Mouse (Mus musculus) skeletal muscle tissue, adult 2 months (tissue): ENCODE measurements around the gene Sycn.
A peak's percentile ranks its signal among the peaks of the same experiment; 100 is the strongest.
"Not testable (repeated sequence)": the region's sequence is repeated elsewhere in the genome, so short reads cannot be mapped to it uniquely, and the experiment has no call there.

Experiments
- DNase-seq: peaks from one replicate; pipeline ENCODE4 v3.0.0-alpha.2; 2012; ENCODE audit warnings: low read depth, low spot score

The Sycn gene

DNA sequence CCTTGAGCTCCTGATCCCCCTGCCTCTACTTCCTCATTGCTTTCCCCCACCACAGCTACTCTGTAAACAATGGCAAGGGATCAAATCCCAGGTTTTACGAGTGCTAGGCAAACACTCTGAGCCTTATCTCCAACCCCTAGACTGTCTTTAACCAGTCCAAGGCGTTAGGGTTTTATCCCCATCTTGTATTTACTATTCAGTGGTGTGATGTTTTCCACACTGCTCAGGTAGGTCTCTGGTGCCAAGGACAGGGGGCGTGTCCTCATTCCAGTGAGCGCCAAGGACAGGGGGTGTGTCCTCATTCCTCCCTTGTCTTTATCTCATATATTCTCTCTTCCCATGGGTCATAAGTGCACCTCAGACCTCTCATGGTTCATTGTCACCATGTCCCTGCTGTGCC, at the start of gene Sycn:
Sycn (plus strand) TSS at position 360 of the 400 bp plus-strand sequence.
- no peak for DNase-seq

DNA sequence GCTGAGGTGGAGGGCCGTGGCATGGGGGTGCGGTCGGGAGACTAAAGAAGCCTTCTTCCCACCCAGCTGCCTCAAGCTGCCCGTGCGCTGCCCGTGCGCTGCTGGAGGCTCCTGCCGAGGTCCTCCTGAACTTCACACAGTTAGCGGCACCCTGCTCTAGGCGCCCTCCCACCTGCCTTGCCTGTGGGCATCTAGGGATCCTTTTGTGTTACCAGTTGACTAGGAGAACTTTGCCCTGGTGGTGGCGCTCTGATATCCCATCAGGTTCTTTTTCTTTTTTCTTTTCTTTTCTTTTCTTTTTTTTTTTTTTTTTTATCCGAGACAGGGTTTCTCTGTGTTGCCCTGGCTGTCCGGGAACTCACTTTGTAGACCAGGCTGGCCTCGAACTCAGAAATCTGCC, 49.8 kb upstream of the Sycn start:
- no peak for DNase-seq

DNA sequence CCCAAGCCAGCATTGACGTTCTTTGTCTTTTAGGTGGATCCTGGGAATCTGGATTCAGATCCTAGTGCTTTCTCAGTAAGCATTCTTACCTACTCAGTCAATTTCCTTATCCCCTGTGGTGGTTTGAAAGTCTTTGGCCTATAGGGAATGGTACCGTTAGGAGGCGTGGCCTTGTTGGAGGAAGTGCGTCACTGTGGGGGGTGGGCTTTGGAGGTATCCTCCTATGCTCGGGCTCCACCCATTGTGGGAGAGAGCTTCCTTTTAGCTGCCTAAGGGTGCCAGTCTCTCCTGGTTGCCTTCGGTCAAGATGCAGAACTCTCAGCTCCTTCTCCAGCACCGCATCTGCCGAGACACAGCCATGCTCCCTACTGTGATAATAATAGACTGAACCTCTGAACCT, 48.4 kb upstream of the Sycn start:
- no peak for DNase-seq

DNA sequence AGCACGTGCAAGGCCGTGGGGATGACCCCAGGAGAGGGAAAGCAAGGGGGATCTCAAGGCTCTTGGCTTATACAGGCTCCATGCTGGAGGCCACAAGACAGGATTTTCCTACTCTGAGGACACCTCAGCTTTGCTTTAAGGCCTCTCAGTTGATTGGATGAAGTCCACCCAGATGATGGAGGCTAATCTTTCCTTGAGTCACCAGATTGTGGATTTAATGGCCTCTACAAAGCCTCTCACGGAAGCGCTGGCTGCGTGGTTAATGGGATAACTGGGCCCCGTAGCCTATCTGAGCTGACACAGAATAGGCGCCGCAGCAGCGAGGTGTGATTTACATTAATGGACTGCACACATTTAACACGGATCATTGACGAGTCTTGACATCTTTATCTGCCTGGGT, 45.3 kb upstream of the Sycn start:
- DNase-seq: no peak

DNA sequence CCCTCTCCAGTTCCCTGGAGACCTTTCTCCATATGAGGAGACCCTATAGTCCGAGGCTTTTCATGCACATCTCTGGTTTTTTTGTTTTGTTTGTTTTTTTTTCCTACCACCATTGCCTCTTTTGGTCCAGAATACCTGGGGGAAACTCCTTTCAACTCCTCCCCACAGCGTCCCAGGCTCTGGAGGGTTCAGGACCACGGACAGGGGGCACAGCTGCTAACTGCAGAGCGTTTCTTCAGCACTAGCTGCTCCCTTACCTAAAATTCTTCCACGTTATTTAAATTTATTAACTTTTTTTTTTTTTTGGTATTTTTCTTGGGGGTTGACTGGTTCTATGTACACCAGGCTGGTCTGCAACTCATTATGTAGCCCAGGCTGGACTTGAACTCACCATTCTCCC, 35.1 kb upstream of the Sycn start:
- no peak for DNase-seq

DNA sequence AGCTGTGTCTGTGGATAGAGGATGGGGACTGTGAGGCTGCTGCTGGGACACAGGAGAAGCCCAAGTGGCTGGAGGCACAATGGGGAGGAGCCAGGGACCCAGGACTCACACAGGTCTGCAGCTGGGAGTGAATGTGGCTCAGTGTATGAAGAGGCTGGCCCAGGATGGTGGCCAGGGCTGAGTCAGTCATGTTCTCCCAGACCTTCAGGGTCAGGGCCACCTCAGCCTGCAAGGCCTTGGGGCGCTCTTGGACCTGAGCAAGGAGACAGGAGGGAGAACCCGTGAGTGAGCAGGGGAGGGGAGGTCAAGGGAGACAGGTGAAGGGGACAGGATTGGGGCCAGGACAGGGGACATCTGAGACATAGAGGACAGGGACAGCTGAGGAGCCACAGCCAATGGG, 31.6 kb upstream of the Sycn start:
- not testable (repeated sequence) for DNase-seq

DNA sequence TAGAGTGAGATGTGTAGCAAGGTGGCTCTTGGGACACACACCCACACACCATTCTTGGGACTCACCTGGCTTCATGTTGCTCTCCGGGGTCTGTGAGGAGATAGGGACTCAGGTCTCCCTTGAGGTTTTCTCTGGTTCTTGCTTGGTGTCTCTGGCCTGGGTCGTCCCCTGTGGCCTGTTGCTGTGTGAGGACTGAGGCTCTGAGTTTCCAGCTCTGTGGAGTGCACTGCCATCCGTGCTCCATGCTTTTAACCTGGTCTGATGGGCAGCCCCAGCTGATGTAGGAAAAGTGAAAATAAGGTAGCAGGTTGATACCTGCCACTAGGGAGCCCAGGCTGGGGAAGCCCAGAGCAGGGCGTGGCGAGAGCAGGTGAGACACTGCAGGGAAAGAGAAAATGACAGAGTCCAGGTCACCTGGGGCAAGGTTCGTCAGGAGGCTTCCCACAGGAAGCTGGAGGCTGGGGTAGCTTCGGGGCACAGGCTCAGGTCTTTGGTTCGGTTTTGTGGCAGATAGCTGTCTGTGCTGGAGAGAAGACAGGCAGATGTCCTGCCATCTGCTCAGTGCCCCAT, 30.2 kb upstream of the Sycn start, which contains the start of gene Ifnl2:
Ifnl2 (minus strand) TSS at position 51 of the 570 bp plus-strand sequence.
- DNase-seq: not testable (repeated sequence)

DNA sequence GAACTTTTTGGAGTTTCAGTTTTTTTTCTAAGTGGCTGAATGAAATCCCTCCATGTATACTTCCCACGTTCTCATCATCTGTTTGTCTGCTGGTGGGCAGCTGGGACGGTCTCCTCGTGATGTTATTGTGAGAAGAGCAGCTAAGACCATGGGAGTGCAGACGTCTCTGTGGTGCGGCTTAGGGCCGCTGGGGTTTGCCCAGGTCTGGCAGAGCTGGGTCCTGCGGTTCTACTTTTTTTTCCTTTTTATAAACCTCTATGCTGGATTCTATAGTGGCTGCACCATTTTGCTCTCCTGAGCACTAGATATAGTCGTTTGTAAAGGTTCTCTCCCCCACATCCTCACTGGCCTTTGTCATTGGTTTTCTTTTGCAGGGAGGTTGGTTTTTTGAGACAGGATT, 29.2 kb upstream of the Sycn start:
- DNase-seq: no peak

DNA sequence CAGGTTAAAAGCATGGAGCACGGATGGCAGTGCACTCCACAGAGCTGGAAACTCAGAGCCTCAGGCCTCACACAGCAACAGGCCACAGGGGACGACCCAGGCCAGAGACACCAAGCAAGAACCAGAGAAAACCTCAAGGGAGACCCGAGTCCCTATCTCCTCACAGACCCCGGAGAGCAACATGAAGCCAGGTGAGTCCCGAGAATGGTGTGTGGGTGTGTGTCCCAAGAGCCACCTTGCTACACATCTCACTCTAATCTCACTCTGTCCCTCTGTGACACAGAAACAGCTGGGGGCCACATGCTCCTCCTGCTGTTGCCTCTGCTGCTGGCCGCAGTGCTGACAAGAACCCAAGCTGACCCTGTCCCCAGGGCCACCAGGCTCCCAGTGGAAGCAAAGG, 18.1 kb upstream of the Sycn start, which contains the start of gene Ifnl3:
Ifnl3 (plus strand) TSS at position 301 of the 400 bp plus-strand sequence.
- DNase-seq: not testable (repeated sequence)

DNA sequence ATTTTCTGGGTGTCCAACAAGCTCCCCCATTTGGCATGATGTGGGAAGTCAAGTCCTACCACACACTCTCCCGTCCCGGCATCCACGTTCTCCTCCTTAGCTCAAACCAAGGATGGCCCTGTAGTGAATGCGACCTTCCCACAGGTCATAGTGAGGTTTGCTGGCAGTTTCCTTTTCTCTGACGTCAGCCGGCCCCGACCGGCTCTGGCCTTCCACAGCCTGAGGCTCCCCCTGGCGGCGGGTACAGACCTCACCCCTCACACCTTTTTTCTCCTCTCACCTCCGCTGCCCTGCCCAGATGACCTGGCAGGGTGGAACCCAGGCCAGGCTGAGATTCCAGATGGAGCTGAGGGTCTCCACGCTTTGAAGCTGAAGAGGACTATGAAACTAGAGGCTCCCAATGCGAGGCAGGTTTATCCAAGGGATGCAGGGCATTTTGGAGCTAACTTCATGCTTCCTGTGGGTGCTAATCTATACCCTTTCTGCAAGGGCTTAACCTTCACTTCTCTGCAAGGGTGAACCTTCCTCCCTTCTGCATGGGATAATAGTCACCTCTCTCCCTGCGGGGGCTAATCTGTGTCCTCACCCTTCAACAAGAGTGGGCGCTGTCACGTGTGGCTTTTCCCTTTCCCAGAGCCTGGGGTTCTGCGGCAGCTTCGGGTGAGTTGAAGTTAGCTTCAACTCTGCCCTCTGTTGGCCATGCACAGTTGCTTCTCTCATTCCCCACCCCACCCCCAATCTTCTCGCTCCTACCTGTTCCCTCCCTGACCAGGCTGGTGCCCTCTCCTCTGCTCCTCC, 12.6 kb upstream of the Sycn start:
- peak; percentile 45 for DNase-seq

DNA sequence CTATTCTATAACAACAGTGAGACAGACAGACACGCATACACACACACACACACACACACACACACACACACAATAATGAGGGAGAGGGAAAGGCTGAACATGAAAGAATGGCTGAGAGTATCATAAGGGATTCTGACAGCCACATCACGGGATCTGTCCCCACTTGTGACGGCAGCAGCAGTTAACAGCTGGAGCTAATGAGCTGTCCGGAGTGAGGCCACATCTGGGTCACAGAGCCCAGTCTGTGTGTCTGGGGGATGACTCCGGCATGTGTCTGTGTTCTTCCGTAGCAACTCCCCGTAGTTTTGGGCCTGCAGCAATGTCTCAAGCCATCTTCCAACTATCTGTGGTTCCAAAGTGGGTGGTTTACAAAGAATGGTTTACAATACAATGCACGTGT, 8.7 kb upstream of the Sycn start:
- DNase-seq: no peak

DNA sequence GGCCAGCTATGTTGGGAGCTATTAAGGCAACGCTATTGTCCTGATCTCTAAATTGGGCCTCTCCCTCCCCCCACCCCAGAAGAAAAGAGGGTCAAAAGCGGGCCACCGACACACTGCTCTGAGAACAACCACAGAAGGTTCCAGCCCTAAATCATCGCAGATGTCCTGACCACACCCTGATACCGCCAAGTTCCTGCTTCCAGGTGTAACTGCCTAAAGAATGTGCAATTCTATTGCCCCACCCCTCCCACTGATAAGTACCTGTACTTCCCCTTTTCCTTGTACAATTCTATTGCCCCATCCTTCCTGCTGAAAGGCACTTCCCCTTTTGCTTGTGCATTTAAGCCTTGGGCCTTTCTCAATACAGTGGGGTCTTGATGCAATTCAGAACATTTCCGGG, 1.8 kb upstream of the Sycn start:
- not testable (repeated sequence) for DNase-seq

DNA sequence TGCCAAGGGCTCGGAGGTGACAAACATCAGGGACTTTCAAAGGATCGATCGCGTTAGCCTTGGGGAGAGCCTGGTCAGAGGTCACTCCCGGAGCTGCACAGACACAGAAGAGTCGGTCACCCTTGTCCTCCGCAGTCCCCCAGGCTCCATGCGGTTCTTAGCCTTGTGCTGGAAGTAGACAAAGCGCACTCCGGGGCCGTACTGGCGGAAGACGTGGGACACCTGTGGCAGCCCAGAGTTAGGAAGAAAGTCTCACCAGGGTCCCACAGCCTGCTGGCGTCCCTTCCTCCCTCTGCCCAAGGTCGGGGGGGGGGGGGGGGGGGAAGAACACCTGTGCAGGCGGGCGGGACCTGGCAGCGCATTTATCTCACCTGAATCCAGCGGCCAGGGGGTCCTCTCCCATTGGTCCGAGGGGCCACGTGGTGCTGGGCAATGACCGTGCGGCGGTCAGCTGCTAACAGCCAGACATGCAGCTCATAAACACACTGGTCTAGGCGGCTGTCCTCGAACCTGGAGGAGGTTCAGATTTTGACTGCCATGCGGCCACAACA, 3.4 kb downstream of the Sycn start:
- DNase-seq: no peak

DNA sequence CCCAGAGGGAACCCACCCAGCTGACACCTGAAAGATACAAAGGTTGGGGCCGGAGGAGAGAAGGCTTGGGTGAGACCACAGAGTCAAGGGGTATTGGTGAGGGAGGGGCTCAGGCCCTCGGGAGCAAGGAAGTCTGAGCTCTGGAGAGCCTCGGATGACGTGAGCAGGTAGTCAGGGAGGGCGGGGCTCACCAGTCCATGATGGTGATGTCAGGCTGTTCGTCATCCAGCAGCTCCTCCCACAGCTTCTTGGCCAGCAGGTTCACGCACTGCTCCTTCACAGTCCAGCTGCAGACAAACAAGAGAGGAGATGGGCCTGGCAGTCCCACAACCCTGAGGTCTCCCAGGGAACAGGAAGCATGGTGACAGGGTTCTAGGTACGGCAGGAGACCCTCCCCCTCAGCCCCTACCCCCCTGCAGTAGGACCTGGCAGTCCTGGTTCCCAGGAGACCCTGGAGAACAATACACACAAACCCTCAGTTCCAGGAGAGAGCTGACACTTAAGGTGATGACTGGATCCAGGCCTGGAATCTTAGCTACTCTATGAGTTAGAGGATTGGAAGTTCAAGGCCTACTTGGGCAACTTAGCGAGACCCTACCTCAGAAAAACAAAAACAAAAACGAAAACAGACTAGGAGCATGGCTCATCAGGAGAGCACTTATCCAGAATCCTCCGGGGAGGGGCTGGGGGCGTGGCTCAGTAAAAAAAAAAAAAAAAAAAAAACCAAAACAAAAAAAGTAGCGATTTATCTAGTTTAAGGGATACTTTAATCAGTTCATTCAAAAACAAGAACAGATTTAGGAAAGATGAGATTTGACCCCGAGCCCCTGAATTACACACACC, 4.6 kb downstream of the Sycn start:
- no peak for DNase-seq

DNA sequence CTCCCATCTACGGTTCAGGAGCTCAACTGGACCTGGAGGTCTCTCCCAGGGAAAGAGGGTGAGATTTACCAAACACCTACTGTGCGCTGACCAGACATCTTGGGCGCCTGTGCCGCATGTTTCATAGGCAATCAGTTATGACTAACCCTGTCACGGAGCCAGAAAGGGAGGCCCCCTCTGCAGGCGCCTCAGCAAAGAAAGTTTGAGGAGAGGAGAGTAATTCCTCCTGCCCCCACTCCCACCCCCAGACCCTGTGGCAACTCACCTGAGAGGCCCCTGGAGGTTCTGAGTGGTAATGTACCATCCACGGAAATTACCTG, 5.2 kb downstream of the Sycn start:
- no peak for DNase-seq

DNA sequence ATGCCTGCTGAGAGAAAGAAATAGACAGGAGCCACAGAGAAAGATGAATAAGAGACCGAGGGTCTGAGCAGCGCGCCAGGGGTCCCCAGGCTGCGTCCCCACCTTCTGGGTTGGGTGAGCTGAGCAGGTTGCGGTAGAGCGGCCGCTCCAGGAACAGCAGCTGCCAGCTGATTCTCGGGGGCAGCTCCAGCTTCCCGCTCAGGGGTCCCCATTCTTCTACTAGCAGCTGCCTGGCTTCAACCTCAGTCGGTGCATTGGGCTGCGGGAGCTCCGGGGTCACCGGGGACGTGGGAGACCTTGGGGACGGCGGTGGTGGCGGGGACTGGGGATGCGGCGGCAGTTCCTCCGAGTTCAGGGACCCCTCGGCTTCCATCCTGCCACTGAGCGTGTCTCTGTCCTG, 6.0 kb downstream of the Sycn start:
- DNase-seq: no peak

DNA sequence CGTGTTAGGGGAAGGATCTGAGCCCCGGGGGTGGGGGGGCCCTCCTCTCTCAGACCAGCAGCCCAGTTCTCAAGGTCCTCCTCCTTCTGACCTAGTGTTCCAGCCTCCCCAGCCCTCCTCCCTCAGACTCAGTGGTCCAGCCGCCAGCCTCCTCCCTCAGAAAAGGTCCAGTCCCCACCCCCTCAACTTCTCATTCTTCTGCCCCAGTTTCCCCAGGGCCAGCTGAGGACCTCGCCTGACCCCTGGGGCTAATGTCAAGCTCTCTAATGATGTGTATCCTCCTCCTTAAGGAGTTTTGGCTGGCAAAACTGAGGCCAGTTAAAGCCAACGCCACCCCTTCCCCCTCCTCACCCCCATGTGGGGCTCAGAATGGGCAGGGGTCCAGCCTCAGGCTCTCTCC, 6.5 kb downstream of the Sycn start, which contains the start of gene Nccrp1:
Nccrp1 (minus strand) TSS at position 101 of the 400 bp plus-strand sequence.
- no peak for DNase-seq

DNA sequence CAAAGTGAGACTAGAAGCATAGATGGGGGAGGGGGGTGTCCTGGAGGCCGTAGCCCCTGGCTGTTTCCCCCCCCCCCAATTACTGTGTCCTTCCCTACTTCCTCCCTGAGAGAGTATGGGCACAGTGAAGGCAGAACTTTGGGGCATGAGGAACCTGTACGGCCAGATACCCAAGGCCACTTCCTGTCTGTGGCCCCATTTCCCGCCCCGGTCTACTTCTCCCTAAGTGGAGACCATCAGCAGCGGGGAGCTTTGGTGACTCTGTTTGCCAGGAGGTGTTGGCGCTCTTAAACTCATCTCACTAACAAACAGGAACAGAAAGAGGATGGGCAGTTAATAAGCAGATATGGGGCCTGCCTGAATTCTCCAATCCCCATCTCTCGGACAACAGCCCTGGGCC, 6.9 kb downstream of the Sycn start:
- DNase-seq: no peak

DNA sequence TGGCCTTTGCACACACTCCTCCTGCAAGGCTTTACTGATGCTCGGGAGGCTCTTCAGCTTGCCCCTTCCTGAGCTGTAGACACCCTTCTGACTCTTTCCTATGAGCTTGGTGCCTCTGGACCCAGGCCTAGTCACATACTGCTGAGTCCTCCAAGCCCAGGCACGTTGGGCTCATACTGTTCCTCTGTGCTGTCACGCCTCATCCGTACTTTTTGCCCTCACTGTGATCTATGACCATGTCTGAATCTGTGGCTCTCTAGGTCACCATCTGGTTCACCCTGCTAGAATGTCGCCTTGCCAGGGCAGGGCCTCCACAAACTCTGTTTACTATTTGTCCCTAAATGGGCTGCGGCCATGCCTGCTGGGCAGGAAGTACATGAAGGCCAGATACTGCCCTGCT, 12.4 kb downstream of the Sycn start:
- DNase-seq: no peak

DNA sequence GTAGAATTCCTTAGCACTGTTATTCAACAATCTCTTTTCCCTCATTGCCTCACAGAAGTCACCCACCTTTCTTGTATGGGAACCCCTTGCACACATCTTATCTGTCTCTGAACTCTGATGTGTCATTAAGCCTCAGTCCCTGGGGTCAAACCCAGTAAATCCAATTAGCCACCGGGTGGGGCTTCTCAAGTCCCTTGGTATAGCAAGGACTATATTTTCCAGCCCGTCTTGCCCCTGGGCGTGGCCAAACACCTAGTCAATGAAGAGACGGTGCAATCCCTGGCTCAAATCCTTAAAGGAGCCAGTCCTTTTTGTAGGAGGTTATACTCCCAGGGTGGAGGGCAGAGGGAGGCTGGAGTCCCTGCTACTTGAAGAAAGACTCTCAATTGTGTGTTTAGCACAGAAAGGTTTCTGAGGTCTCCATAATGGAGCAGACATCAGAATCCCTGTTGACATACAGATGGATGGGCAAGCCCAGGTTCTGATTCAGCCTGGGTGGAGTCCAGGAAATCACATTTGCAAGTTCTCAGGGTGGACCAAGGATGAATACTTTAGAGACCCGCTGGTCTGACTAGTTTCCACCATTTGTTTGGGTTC, 15.4 kb downstream of the Sycn start:
- no peak for DNase-seq

DNA sequence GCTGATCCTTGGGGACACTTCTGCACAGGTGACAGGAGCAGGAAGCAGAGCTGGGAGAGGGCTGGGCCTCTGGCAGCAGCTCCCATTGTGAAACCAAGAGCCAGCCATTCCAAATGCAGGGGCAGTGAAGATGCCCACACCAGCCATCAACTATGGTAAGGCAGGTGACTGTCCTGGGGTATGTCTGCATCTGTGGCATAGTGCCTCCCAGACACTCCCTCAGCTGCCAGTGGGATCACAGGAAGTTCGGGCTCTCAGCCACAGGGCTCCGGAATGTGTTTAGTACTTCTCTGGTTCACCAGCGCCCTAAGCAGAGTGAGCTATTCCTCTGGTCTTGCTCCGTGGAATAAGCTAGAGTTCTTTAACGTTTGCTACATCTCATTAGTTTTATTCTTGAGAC, 16.4 kb downstream of the Sycn start:
- no peak for DNase-seq

DNA sequence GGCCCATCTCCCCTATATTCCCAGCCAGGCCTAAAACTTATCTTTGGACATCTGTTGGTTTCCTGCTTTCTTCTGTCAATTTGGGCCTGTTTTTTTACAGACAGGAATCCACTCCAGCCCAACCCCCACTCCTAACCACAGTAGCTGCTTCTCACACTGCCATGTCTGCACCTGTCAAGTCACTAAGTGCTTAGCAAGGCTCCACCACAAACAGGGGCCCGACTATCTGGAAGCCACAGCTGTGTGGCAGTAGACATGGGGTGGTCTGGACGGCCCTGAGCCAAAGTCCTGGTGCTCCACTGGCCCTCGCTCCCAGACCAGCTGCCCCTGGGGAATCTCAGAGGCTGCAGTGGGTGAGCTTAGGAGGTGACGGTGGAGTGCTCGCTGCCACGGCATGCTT, 17.0 kb downstream of the Sycn start:
- DNase-seq: no peak
